Mouse (Mus musculus) small intestine, adult 2 months (tissue): ENCODE results near the gene Ubxn1. TPM values are rescaled to one million over a fixed set of nuclear protein-coding genes. Genes with fewer than 3 reads are reported as not detected.
A peak's percentile ranks its signal among the peaks of the same experiment; 100 is the strongest.

Experiments
- H3K27ac ChIP-seq: fragments of 200-500 bp; 2 replicates; pipeline ENCODE4 v1.5.1; 2012; ENCODE audit warnings: low read depth, low read length, control low read depth, inconsistent platforms; ENCODE audit not compliant: insufficient read depth
- H3K27me3 ChIP-seq: fragments of 200-500 bp; 2 replicates; pipeline ENCODE4 v1.6.1; 2012; ENCODE audit warnings: mild to moderate bottlenecking, moderate library complexity, low read length, inconsistent platforms; ENCODE audit not compliant: control insufficient read depth, insufficient read depth
- H3K36me3 ChIP-seq: fragments of 200-500 bp; 2 replicates; pipeline ENCODE4 v1.6.1; 2012; ENCODE audit warnings: mild to moderate bottlenecking, low read length, control low read depth, inconsistent platforms; ENCODE audit not compliant: control insufficient read depth, insufficient read depth
- H3K4me1 ChIP-seq: fragments of 200-500 bp; 2 replicates; pipeline ENCODE4 v1.6.1; 2012; ENCODE audit warnings: low read length, inconsistent platforms, mixed read lengths; ENCODE audit not compliant: control insufficient read depth, insufficient read depth, insufficient read length
- H3K4me3 ChIP-seq: fragments of 200-500 bp; 2 replicates; pipeline ENCODE4 v1.5.1; 2012; ENCODE audit warnings: low read depth, mild to moderate bottlenecking, control low read depth, inconsistent platforms, low read length, moderate library complexity
- CTCF ChIP-seq: fragments of 200-500 bp; IDR thresholded peaks from 2 replicates; pipeline ENCODE4 v1.5.1; 2012; ENCODE audit warnings: low read depth, mild to moderate bottlenecking, control low read depth, inconsistent platforms, low read length, moderate library complexity, mixed read lengths; ENCODE audit not compliant: insufficient replicate concordance, insufficient read length; ENCODE audit errors: extremely low read depth
- POLR2A ChIP-seq: fragments of 200-500 bp; IDR thresholded peaks from 2 replicates; pipeline ENCODE4 v1.6.1; 2012; ENCODE audit warnings: low read depth, mild to moderate bottlenecking, control low read depth, inconsistent platforms, low read length, moderate library complexity
- WGBS: fragments of 180-500 bp; shearing (Covaris S2); methylation state at CpG from one replicate; pipeline ENCODE4 v1.1.7; 2018; 5-methylcytosine and 5-hydroxymethylcytosine counted together
- polyA plus RNA-seq: library from polyadenylated mRNA; depleted of rRNA; stranded (reverse); fragments of >200 nt; gene quantifications from 2 replicates; pipeline ENCODE4 v1.2.3, GENCODE M21; 2012

Gene Ubxn1
- polyA plus RNA-seq, 1 experiment, result 95.9 TPM

DNA sequence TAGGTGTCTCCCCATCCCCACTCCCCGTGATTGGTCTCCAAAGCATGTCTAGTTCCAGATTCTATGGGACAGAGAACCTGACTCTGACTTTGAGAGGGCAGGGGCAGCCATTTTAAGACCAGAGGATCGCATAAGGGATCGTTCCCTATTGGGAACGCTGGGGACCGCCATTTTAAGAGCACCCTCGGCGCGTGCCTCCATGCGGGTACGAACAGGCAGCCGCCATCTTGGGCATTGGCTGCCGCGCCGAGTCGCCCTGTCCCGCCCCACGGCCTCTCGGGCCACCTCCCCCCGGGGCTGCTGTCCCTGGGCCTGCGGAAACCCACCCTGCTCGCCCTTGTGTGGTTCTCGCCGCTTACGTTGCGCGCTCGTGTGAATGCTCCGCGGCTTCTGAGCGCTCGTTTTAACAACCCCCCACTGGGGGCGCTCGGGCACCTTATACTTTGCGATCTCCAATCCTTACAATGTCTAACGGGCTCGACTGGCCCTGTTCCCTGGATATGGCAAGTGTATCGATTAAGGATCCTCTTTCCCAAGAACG, 34.0 kb upstream of the Ubxn1 start, which contains the start of gene Bscl2:
Bscl2 (plus strand) TSS at position 217 of the 541 bp plus-strand sequence.
- peak; percentile 67; the same call in 1 of the 2 replicates for TF ChIP-seq CTCF
- TF ChIP-seq POLR2A, result peak; percentile 19
- WGBS, result under 1% methylated on average over 38 of the region's 38 CpGs
- Histone ChIP-seq H3K27me3 (no peaks in the 10 kb centered on the region), H3K4me1 (peaks cover 14% of the 10 kb centered on the region), H3K36me3 (peaks cover 17% of the 10 kb centered on the region), H3K4me3 (peak within 1 kb of the TSS; percentile 95), H3K27ac (peak within 1 kb of the TSS; percentile 65)

DNA sequence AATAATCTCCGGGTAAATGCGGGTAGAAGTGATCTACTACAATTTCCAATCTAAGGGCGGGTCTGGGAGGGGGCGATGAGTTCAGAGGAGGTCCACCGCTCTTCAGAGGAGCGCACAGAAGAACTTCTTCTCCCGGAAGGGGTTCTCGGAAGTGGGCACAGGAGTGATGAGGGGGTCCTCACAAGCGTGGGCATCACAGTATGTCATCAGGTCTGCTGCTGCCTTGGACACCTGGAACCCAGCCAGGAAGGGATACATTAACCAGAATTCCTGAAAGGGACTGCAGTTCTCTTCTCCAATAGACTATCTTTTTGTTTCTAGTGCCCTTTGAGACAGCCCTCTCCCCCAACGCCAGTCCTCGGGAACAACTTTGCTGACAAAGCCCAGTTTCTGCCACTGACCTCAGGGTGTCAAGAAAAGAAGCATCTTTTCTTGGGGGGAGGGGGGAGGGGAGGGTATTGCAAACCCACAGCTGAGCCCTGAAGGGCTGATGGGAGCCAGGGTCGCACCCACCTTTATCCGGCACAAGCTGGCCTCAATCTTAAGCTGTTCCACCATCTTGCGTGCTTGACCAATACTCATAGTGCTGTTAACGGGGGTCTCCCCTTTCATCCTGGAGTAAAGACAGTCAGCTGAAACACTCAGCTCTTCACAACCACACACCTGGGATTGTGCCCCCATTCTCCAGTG, 33.1 kb upstream of the Ubxn1 start:
- 24% methylated on average over 15 of the region's 15 CpGs for WGBS
- TF ChIP-seq POLR2A, result no peak
- TF ChIP-seq CTCF, result no peak
- no peaks in the 10 kb centered on the region for H3K27me3 ChIP-seq
- no peak overlapping the region for H3K27ac ChIP-seq
- peak overlapping the region; percentile 95 for H3K4me3 ChIP-seq
- H3K4me1 ChIP-seq, result peaks cover 14% of the 10 kb centered on the region
- H3K36me3 ChIP-seq, result peaks cover 10% of the 10 kb centered on the region

DNA sequence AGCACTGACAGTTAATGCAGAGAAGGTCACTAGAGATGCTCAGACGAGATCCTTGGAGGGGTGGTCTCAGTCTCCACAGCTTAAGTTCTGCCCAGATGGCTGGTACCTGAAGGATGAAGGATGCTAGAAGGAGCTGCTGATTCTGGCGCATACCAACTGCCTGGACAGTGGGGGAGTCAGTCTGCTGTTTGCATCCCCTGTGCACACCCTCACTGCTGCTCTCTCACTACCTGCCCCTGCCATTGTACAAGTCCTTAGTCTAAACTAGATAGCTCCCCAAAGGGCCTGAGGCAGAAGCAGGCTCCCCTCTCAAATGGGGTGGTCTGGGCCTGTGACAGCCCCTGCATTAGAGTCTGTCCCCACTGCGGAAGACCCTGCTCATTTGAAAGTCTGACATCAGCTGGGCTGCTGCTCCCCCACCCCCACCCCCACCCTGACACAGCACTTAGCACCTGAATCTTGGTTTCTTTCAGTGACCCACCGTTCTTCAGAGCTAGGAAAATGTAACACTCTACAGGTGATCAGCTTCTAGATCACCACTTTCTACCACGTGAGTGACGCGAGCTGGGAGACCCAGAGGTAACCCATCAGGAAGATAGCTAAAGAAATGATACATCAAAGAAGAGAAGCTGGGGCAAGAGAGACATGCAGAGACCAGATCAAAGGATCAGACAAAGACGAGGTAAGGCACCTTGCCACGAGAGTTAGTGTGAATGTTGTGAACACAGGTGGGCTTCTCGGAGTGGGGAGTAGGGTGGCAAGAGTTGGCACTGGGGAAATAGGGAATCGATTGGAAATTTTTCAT, 32.0 kb upstream of the Ubxn1 start, which contains the start of gene Gng3:
Gng3 (minus strand) TSS at position 92 of the 805 bp plus-strand sequence.
- 89% methylated on average over 11 of the region's 11 CpGs for WGBS
- Histone ChIP-seq H3K36me3 (peaks cover 6% of the 10 kb centered on the region), H3K27ac (no peak within 1 kb of the TSS), H3K27me3 (no peaks in the 10 kb centered on the region), H3K4me1 (peaks cover 14% of the 10 kb centered on the region), H3K4me3 (peak within 1 kb of the TSS; percentile 95)
- TF ChIP-seq POLR2A, result no peak
- TF ChIP-seq CTCF, result no peak

DNA sequence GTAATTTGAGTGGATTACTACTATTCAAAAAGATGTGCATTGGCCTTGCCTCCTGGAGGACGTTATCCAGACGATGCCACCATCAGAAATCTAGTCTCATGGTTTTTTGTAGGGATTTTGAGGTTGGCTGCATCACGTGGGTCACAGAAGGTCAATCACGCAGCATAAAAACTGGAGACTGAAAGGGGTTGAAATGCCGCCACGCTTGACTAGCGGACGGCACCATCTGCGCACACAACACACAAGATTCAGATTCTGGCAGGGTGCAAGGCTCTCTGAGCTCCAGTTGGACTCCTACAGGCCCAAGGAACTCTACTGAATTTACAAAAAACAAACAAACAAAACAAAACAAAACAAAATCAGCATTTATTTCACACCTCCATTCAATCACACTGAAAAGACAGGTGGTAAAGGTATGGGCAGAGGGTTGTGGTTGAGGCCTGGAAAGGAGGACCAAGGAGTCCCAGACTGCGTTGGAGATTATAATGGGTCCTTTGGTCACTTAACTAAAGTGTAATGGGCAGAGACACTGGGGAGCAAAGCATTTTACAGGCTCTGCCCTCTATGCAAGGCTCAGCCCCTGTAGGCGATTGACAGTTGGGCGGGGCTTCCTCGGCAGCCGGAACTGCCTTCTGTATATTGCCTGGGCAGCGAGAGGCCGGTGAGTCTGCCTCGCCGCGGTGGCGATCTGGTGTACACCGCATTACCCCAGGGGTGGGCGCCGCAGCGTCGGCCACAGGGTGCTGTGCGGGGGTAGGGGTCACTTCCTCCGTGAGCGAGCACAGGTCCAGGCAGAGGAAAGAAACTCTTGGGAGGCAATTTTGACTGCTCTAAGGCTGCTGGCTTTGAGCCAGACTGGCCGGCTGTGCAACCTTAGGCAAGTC, 31.1 kb upstream of the Ubxn1 start:
- WGBS, result 26% methylated on average over 29 of the region's 29 CpGs
- peak overlapping the region; percentile 84 for H3K4me3 ChIP-seq
- peak; percentile 61 for TF ChIP-seq POLR2A
- no peak for TF ChIP-seq CTCF
- H3K36me3 ChIP-seq, result peaks cover 1% of the 10 kb centered on the region; the same call in 1 of the 2 replicates
- peaks cover 14% of the 10 kb centered on the region for H3K4me1 ChIP-seq
- H3K27ac ChIP-seq, result peak overlapping the region; percentile 30; the same call in 1 of the 2 replicates
- H3K27me3 ChIP-seq, result no peaks in the 10 kb centered on the region

DNA sequence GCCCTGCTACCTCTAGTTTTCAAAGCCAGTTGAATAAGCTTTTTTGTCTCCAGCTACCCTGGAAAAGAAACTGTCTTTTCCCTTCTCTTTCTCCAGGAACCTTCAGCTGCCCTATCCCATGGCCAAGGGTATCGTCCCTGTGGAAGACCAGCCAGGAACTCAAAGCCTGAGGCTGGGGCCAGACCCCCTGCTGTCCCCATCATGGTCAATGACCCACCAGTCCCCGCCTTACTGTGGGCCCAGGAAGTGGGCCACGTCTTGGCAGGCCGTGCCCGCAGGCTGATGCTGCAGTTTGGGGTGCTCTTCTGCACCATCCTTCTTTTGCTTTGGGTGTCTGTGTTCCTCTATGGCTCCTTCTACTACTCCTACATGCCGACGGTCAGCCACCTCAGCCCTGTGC, 30.3 kb upstream of the Ubxn1 start:
- no peak overlapping the region for H3K27ac ChIP-seq
- H3K4me3 ChIP-seq, result peak overlapping the region; percentile 84
- H3K4me1 ChIP-seq, result peaks cover 14% of the 10 kb centered on the region
- no peak for TF ChIP-seq POLR2A
- no peak for TF ChIP-seq CTCF
- no peaks in the 10 kb centered on the region for H3K27me3 ChIP-seq
- 0 out of 2 replicates have a peak, but pooled peaks cover 2% of the 10 kb centered on the region for H3K36me3 ChIP-seq
- 86% methylated on average over 7 of the region's 7 CpGs for WGBS

DNA sequence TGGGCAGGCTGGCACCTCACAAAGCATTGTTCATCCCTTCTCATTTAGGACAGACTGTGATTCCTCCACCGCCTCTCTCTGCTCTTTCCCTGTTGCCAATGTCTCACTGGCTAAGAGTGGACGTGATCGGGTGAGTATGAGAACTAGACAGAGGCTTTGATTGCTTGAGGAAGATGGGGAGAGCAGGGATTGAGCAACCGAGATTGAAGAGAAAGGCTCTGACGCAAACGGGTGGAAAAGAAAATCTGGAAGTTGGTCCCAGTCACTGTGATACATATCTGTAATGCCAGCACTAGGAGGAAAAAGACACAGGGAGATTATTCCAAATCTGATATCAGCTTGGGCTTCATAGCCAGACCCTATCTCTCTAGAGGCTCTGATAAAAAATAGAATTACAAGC, 28.3 kb upstream of the Ubxn1 start:
- Histone ChIP-seq H3K27me3 (no peaks in the 10 kb centered on the region), H3K27ac (no peak overlapping the region), H3K4me3 (no peak overlapping the region), H3K4me1 (peaks cover 11% of the 10 kb centered on the region), H3K36me3 (peaks cover 17% of the 10 kb centered on the region)
- WGBS, result 87% methylated on average over 6 of the region's 6 CpGs
- TF ChIP-seq CTCF (no peak), POLR2A (no peak)
